Mouse (Mus musculus) CH12.LX (cell line): ENCODE measurements at regions not wholly inside any gene's neighbourhood (a gene's known extent, or its start where the extent isn't known, plus 50 kb on each side); places are given as distances from the start of the nearest gene placed in this dataset.

Experiments used
- CTCF ChIP-seq, 2 experiments: IDR thresholded peaks in 1 of 2; conservative IDR thresholded peaks in 1 of 2; 2 replicates each; pipeline ENCODE4 v1.5.1; 2011 to 2012; ENCODE audit warnings: low read depth in 2 of 2, low read length in 2 of 2, improper control_type of control experiment in 1 of 2, inconsistent platforms in 1 of 2, mild to moderate bottlenecking in 1 of 2, moderate library complexity in 1 of 2
- EP300 ChIP-seq: IDR thresholded peaks from 2 replicates; pipeline ENCODE4 v1.6.1; 2011; ENCODE audit warnings: low read length, improper control_type of control experiment
- HCFC1 ChIP-seq: IDR thresholded peaks from 2 replicates; pipeline ENCODE4 v1.6.1; 2012; ENCODE audit warnings: low read depth, mild to moderate bottlenecking, inconsistent platforms, low read length, improper control_type of control experiment
- JUND ChIP-seq: conservative IDR thresholded peaks from 2 replicates; pipeline ENCODE4 v1.6.1; 2011; ENCODE audit warnings: low read depth, low read length, improper control_type of control experiment
- MAX ChIP-seq: IDR thresholded peaks from 2 replicates; pipeline ENCODE4 v1.6.1; 2011; ENCODE audit warnings: low read length, improper control_type of control experiment
- MEF2A ChIP-seq: IDR thresholded peaks from 2 replicates; pipeline ENCODE4 v1.6.1; 2014; ENCODE audit warnings: low read depth, mild to moderate bottlenecking, inconsistent platforms, low read length, improper control_type of control experiment, borderline replicate concordance
- POLR2A ChIP-seq: IDR thresholded peaks from 2 replicates; pipeline ENCODE4 v1.6.1; 2011; ENCODE audit warnings: low read depth, mild to moderate bottlenecking, improper control_type of control experiment, low read length
- SIN3A ChIP-seq: IDR thresholded peaks from 2 replicates; pipeline ENCODE4 v1.6.1; 2012; ENCODE audit warnings: low read length, improper control_type of control experiment, inconsistent platforms
- SMC3 ChIP-seq: IDR thresholded peaks from 2 replicates; pipeline ENCODE4 v1.6.1; 2011; ENCODE audit warnings: low read depth, low read length, improper control_type of control experiment
- USF1 ChIP-seq: IDR thresholded peaks from 2 replicates; pipeline ENCODE4 v1.6.1; 2014; ENCODE audit warnings: low read depth, mild to moderate bottlenecking, inconsistent platforms, low read length, improper control_type of control experiment
- ZKSCAN1 ChIP-seq: IDR thresholded peaks from 2 replicates; pipeline ENCODE4 v1.6.1; 2012; ENCODE audit warnings: low read depth, inconsistent platforms, low read length, improper control_type of control experiment, borderline replicate concordance
- ZMIZ1 ChIP-seq: IDR thresholded peaks from 2 replicates; pipeline ENCODE4 v1.6.1; 2012; ENCODE audit warnings: low read depth, mild to moderate bottlenecking, inconsistent platforms, low read length, improper control_type of control experiment

DNA sequence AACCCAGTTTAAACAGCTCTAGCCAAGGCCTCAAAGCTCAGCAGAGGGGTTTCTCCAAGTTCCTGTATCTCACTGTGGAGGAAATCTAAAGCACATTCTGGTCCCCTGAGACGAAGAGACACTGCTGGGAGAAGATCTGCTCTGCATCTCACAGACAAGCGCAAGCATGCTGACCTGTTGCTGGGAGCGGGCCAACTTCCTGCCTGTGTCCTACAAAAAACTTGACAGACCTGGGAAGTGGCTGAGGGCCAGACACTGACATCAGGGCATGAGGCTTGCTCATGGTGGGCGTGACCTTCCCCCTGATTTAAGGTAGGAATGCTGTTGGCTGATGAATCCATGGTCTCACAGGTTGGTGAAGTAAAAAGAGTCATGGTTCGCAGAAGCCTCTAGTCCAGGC lies 69.5 kb upstream of the Cnep1r1 start:
- TF ChIP-seq POLR2A, result no peak
- no peak for TF ChIP-seq CTCF (conservative IDR thresholded peaks at IDR 0.05 in 1 of 2, IDR thresholded peaks at IDR 0.05 in 1 of 2; ENCODE audit: low read depth in 2 of 2, low read length in 2 of 2)
- no peak for TF ChIP-seq ZKSCAN1
- no peak for TF ChIP-seq HCFC1
- no peak for TF ChIP-seq SMC3
- TF ChIP-seq EP300, result no peak
- no peak for TF ChIP-seq JUND
- no peak for TF ChIP-seq ZMIZ1
- TF ChIP-seq MAX, result no peak
- no peak for TF ChIP-seq MEF2A
- TF ChIP-seq SIN3A, result no peak
- TF ChIP-seq USF1, result no peak
